8 mouse cellular contexts compared by ENCODE assay signal in genomic region chr19:3699508-3700438, GRCm38 (mm10). TPM values are rescaled to one million over a fixed set of nuclear protein-coding genes. Genes with fewer than 3 reads are reported as not detected.
A peak's percentile ranks its signal among the peaks of the same experiment; 100 is the strongest.
DNase-seq lines count a peak whose midpoint lies in the region; ATAC-seq and TF ChIP-seq lines count a peak whose summit lies in the region.

No protein-coding gene starts in this region.

- TF ChIP-seq CTCF in midbrain, postnatal 0 days (IDR thresholded peaks at IDR 0.05), result peak; percentile 70

- WGBS in midbrain, embryonic 11.5 days, result 39% methylated on average over 6 of the region's 6 CpGs
- 41% methylated on average over 6 of the region's 6 CpGs for WGBS in midbrain, embryonic 15.5 days
- WGBS in limb, embryonic 10.5 days, result 41% methylated on average over 6 of the region's 6 CpGs
- 38% methylated on average over 6 of the region's 6 CpGs for WGBS in midbrain, postnatal 0 days

- H3K27ac ChIP-seq in midbrain, embryonic 11.5 days (ENCODE audit: low read depth, low read length), result no peak overlapping the region
- H3K27ac ChIP-seq in midbrain, embryonic 15.5 days, result no peak overlapping the region
- no peak overlapping the region for H3K27ac ChIP-seq in limb, embryonic 10.5 days
- H3K27ac ChIP-seq in midbrain, postnatal 0 days (ENCODE audit: low read depth, low read length), result no peak overlapping the region

- H3K27me3 ChIP-seq in midbrain, embryonic 11.5 days (ENCODE audit: control insufficient read depth, insufficient read depth, low read length), result no peaks in the 10 kb centered on the region
- H3K27me3 ChIP-seq in midbrain, embryonic 15.5 days (replicated peaks), result no peaks in the 10 kb centered on the region
- H3K27me3 ChIP-seq in limb, embryonic 10.5 days (ENCODE audit: low read depth, poor library complexity, severe bottlenecking), result no peaks in the 10 kb centered on the region
- H3K27me3 ChIP-seq in midbrain, postnatal 0 days (ENCODE audit: insufficient read depth, low read length), result no peaks in the 10 kb centered on the region

- H3K4me1 ChIP-seq in midbrain, embryonic 11.5 days (ENCODE audit: control insufficient read depth, insufficient read depth, low read length), result no peaks in the 10 kb centered on the region
- no peaks in the 10 kb centered on the region for H3K4me1 ChIP-seq in midbrain, embryonic 15.5 days
- no peaks in the 10 kb centered on the region for H3K4me1 ChIP-seq in limb, embryonic 10.5 days
- no peaks in the 10 kb centered on the region for H3K4me1 ChIP-seq in midbrain, postnatal 0 days (ENCODE audit: insufficient read depth, low read length)

- peak; percentile 99 for DNase-seq in midbrain, embryonic 11.5 days (ENCODE audit: low spot score, missing footprints)
- peak; percentile 88 for DNase-seq in cerebellum, postnatal 25 days
- DNase-seq in kidney, adult 18-20 months, result peak; percentile 84
- DNase-seq in limb, embryonic 10.5 days (ENCODE audit: low spot score), result peak; percentile 90
- DNase-seq in midbrain, postnatal 0 days (ENCODE audit: low spot score), result peak; percentile 70
- DNase-seq in spleen, postnatal 10 days (ENCODE audit: low spot score in 2 of 2), result peak; percentile 74 to 83

- no peak overlapping the region for H3K4me2 ChIP-seq in midbrain, embryonic 11.5 days
- H3K4me2 ChIP-seq in midbrain, embryonic 15.5 days, result no peak overlapping the region
- H3K4me2 ChIP-seq in midbrain, postnatal 0 days (ENCODE audit: low read depth, low read length, poor library complexity, severe bottlenecking), result no peak overlapping the region

- no peak overlapping the region for H3K4me3 ChIP-seq in midbrain, embryonic 11.5 days (ENCODE audit: low read depth, low read length)
- H3K4me3 ChIP-seq in midbrain, embryonic 15.5 days, result no peak overlapping the region
- no peak overlapping the region for H3K4me3 ChIP-seq in limb, embryonic 10.5 days
- H3K4me3 ChIP-seq in midbrain, postnatal 0 days (ENCODE audit: low read depth, low read length), result no peak overlapping the region

- H3K9me3 ChIP-seq in midbrain, embryonic 11.5 days (ENCODE audit: control insufficient read depth, low read length), result no peaks in the 10 kb centered on the region
- no peaks in the 10 kb centered on the region for H3K9me3 ChIP-seq in midbrain, embryonic 15.5 days
- H3K9me3 ChIP-seq in limb, embryonic 10.5 days (replicated peaks), result no peaks in the 10 kb centered on the region
- H3K9me3 ChIP-seq in midbrain, postnatal 0 days (ENCODE audit: low read length), result no peaks in the 10 kb centered on the region

- ATAC-seq in midbrain, embryonic 11.5 days (ENCODE audit: low FRiP score), result peak; percentile 42
- no peak for ATAC-seq in midbrain, embryonic 15.5 days (replicated peaks)
- ATAC-seq in granulocyte monocyte progenitor cell, adult 5-6 weeks (replicated peaks; ENCODE audit: poor library complexity, severe bottlenecking), result peak; percentile 81
- no peak for ATAC-seq in midbrain, postnatal 0 days (ENCODE audit: low FRiP score)

- no peak overlapping the region for H3K9ac ChIP-seq in midbrain, embryonic 11.5 days (ENCODE audit: low read length)
- H3K9ac ChIP-seq in midbrain, embryonic 15.5 days, result no peak overlapping the region
- H3K9ac ChIP-seq in midbrain, postnatal 0 days (replicated peaks; ENCODE audit: low read length, poor library complexity, severe bottlenecking), result no peak overlapping the region

- H3K36me3 ChIP-seq in midbrain, embryonic 11.5 days (ENCODE audit: control insufficient read depth, insufficient read depth, low read length), result no peaks in the 10 kb centered on the region
- no peaks in the 10 kb centered on the region for H3K36me3 ChIP-seq in midbrain, embryonic 15.5 days (replicated peaks)
- H3K36me3 ChIP-seq in limb, embryonic 10.5 days, result no peaks in the 10 kb centered on the region
- H3K36me3 ChIP-seq in midbrain, postnatal 0 days (ENCODE audit: insufficient read depth, low read length), result no peaks in the 10 kb centered on the region

RNA-seq across cellular contexts. Expression of gene 1810055G02Rik, which starts 8.3 kb away (rescaled TPM):
- 34.6 and 38.9 TPM in 2 replicates for polyA plus RNA-seq in midbrain, embryonic 11.5 days (2014; fragmentation: Nextera tagmentation; extraction: Ambion mirVana)
- 34.6 and 35.9 TPM in 2 replicates for polyA plus RNA-seq in midbrain, embryonic 15.5 days (2015; fragmentation: Nextera tagmentation; extraction: Ambion mirVana)
- total RNA-seq in granulocyte monocyte progenitor cell, adult 5-6 weeks (2014; fragmentation: Nextera tagmentation), result 10.0 and 13.4 TPM in 2 replicates
- 4.5 and 9.0 TPM in 2 replicates for total RNA-seq in granulocyte monocyte progenitor cell, adult 5-6 weeks (2017)
- 43.8 and 47.2 TPM in 2 replicates for polyA plus RNA-seq in limb, embryonic 10.5 days (2016; fragmentation: Nextera tagmentation; extraction: Ambion mirVana)
- 31.8 and 33.3 TPM in 2 replicates for total RNA-seq in midbrain, postnatal 0 days (2014; rRNA removed)
- polyA plus RNA-seq in midbrain, postnatal 0 days (2015; fragmentation: Nextera tagmentation; extraction: Ambion mirVana), result 29.4 and 36.1 TPM in 2 replicates

RNA-seq across cellular contexts. Expression of gene Lrp5, which starts 13.4 kb away (rescaled TPM):
- 2.6 and 2.8 TPM in 2 replicates for polyA plus RNA-seq in midbrain, embryonic 11.5 days (2014; fragmentation: Nextera tagmentation; extraction: Ambion mirVana)
- polyA plus RNA-seq in midbrain, embryonic 15.5 days (2015; fragmentation: Nextera tagmentation; extraction: Ambion mirVana), result 1.1 and 1.4 TPM in 2 replicates
- total RNA-seq in granulocyte monocyte progenitor cell, adult 5-6 weeks (2014; fragmentation: Nextera tagmentation), result 28.0 and 36.6 TPM in 2 replicates
- total RNA-seq in granulocyte monocyte progenitor cell, adult 5-6 weeks (2017), result 12.5 and 15.1 TPM in 2 replicates
- polyA plus RNA-seq in limb, embryonic 10.5 days (2016; fragmentation: Nextera tagmentation; extraction: Ambion mirVana), result 6.6 and 8.2 TPM in 2 replicates
- total RNA-seq in midbrain, postnatal 0 days (2014; rRNA removed), result 9.9 and 15.0 TPM in 2 replicates
- 0.58 and 0.74 TPM in 2 replicates for polyA plus RNA-seq in midbrain, postnatal 0 days (2015; fragmentation: Nextera tagmentation; extraction: Ambion mirVana)

Comparison
In these comparisons a context has a peak if more than half of its experiments do, and no peak if none do; other contexts are left out.
1. ATAC-seq: peak in midbrain, embryonic 11.5 days (single experiment) and granulocyte monocyte progenitor cell, adult 5-6 weeks (single experiment); none in midbrain, embryonic 15.5 days (single experiment) and midbrain, postnatal 0 days (single experiment).
2. Peak in every context shown above with its lines, with median percentiles within 50 percentile points of each other: DNase-seq.